29 mouse cellular contexts compared by ENCODE assay signal in the genomic region with DNA sequence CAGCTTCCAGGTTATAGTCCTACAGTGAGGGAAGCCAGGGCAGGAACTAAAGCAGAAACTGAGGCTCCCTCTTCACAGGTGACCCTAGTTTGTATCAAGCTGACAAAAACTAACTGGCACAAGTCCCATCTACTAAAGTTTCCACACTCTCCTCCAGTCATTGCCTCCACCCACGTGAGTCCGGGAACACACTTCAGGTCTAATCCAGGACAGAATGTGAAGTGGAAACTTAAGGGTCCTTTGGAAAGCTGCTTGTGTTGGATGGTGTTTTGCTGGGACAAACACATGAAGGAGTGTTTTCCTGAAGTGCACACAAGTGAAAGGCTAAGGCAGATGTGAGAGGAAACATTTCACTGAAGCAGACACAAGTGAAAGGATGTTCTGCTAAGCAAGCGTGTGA. TPM values are rescaled to one million over a fixed set of nuclear protein-coding genes. Genes with fewer than 3 reads are reported as not detected.
DNase-seq lines count a peak whose midpoint lies in the region; ATAC-seq and TF ChIP-seq lines count a peak whose summit lies in the region.
"Had no signal": no experiment of that assay in that cellular context is flagged by ENCODE, and none has a peak within 500 bp of the region (broad histone marks: within the 10 kb centered on the region; RNA-seq: fewer than 3 reads in every experiment).

No protein-coding gene starts in this region.

- no peak overlapping the region for H3K4me2 ChIP-seq in lung, embryonic 16.5 days (ENCODE audit: low read depth, low read length)
- H3K4me2 ChIP-seq in midbrain, postnatal 0 days (ENCODE audit: low read depth, low read length, poor library complexity, severe bottlenecking) = no peak overlapping the region
- H3K4me2 ChIP-seq in liver, postnatal 0 days (ENCODE audit: low read depth, low read length) = no peak overlapping the region
- H3K4me2 ChIP-seq: embryonic facial prominence, embryonic 12.5 days; embryonic facial prominence, embryonic 15.5 days; heart, embryonic 12.5 days; heart, embryonic 15.5 days; hindbrain, embryonic 14.5 days had no signal

- WGBS in lung, embryonic 16.5 days = 63% methylated on average over 3 of the region's 3 CpGs
- WGBS in midbrain, postnatal 0 days = 94% methylated on average over 3 of the region's 3 CpGs
- 65% methylated on average over 3 of the region's 3 CpGs for WGBS in liver, postnatal 0 days (ENCODE audit: insufficient replicate concordance)

- DNase-seq in lung, adult 18-20 months = peak; percentile 68 to 85
- peak; percentile 47 for DNase-seq in lung, postnatal 14 days
- DNase-seq in lung, postnatal 4 days = peak; percentile 50 to 64
- DNase-seq in cerebellum, postnatal 36 days = no peak
- no peak for DNase-seq in midbrain, postnatal 0 days (ENCODE audit: low spot score)
- DNase-seq in liver, postnatal 0 days = no peak
- DNase-seq: adrenal gland, postnatal 10 days; adrenal gland, postnatal 36 days; B cell, adult 2 months; cerebellum, adult 18-20 months; cerebellum, adult 9-10 months; cerebellum, postnatal 14 days; gastrocnemius, postnatal 10 days; gastrocnemius, postnatal 36 days; heart, postnatal 10 days; heart, postnatal 36 days had no signal

- H3K4me3 ChIP-seq in lung, embryonic 16.5 days (ENCODE audit: low read length) = no peak overlapping the region
- no peak overlapping the region for H3K4me3 ChIP-seq in midbrain, postnatal 0 days (ENCODE audit: low read depth, low read length)
- H3K4me3 ChIP-seq in liver, postnatal 0 days (ENCODE audit: low read depth, low read length) = no peak overlapping the region
- H3K4me3 ChIP-seq: embryonic facial prominence, embryonic 12.5 days; embryonic facial prominence, embryonic 15.5 days; heart, embryonic 12.5 days; heart, embryonic 15.5 days had no signal

- no peak for TF ChIP-seq EP300 in liver, postnatal 0 days (IDR thresholded peaks at IDR 0.05; ENCODE audit: low read depth)

- peaks cover 2% of the 10 kb centered on the region; the same call in 1 of the 2 replicates for H3K27me3 ChIP-seq in lung, embryonic 16.5 days (ENCODE audit: control insufficient read depth, insufficient read depth, low read depth, low read length)
- H3K27me3 ChIP-seq in midbrain, postnatal 0 days (ENCODE audit: insufficient read depth, low read length) = no peaks in the 10 kb centered on the region
- no peaks in the 10 kb centered on the region for H3K27me3 ChIP-seq in liver, postnatal 0 days (ENCODE audit: insufficient read depth, low read length)
- H3K27me3 ChIP-seq: CH12.LX; embryonic facial prominence, embryonic 12.5 days; embryonic facial prominence, embryonic 15.5 days; heart, embryonic 12.5 days had no signal

- no peaks in the 10 kb centered on the region for H3K36me3 ChIP-seq in lung, embryonic 16.5 days (ENCODE audit: control insufficient read depth, insufficient read depth, low read length)
- no peaks in the 10 kb centered on the region for H3K36me3 ChIP-seq in midbrain, postnatal 0 days (ENCODE audit: insufficient read depth, low read length)
- no peaks in the 10 kb centered on the region for H3K36me3 ChIP-seq in liver, postnatal 0 days (replicated peaks; ENCODE audit: insufficient read depth, low read length)
- H3K36me3 ChIP-seq: embryonic facial prominence, embryonic 12.5 days; embryonic facial prominence, embryonic 15.5 days; G1E; heart, embryonic 12.5 days; heart, embryonic 15.5 days had no signal

- H3K9me3 ChIP-seq in lung, embryonic 16.5 days (ENCODE audit: control insufficient read depth, low read length) = no peaks in the 10 kb centered on the region
- no peaks in the 10 kb centered on the region for H3K9me3 ChIP-seq in midbrain, postnatal 0 days (ENCODE audit: low read length)
- no peaks in the 10 kb centered on the region for H3K9me3 ChIP-seq in liver, postnatal 0 days (ENCODE audit: low read length)
- H3K9me3 ChIP-seq: embryonic facial prominence, embryonic 12.5 days; embryonic facial prominence, embryonic 15.5 days; G1E; heart, embryonic 12.5 days; heart, embryonic 15.5 days had no signal

- no peak overlapping the region for H3K9ac ChIP-seq in lung, embryonic 16.5 days (ENCODE audit: low read length)
- H3K9ac ChIP-seq in midbrain, postnatal 0 days (replicated peaks; ENCODE audit: low read length, poor library complexity, severe bottlenecking) = no peak overlapping the region
- no peak overlapping the region for H3K9ac ChIP-seq in liver, postnatal 0 days (replicated peaks)
- H3K9ac ChIP-seq: embryonic facial prominence, embryonic 12.5 days; embryonic facial prominence, embryonic 15.5 days; heart, embryonic 12.5 days; heart, embryonic 15.5 days; hindbrain, embryonic 14.5 days had no signal

- H3K27ac ChIP-seq in lung, embryonic 16.5 days (ENCODE audit: low read length) = no peak overlapping the region
- no peak overlapping the region for H3K27ac ChIP-seq in midbrain, postnatal 0 days (ENCODE audit: low read depth, low read length)
- no peak overlapping the region for H3K27ac ChIP-seq in liver, postnatal 0 days (ENCODE audit: low read depth)
- H3K27ac ChIP-seq: embryonic facial prominence, embryonic 12.5 days; embryonic facial prominence, embryonic 15.5 days; heart, embryonic 15.5 days; hindbrain, embryonic 14.5 days; hindbrain, postnatal 0 days had no signal

- no peak for TF ChIP-seq CTCF in midbrain, postnatal 0 days (IDR thresholded peaks at IDR 0.05)
- no peak for TF ChIP-seq CTCF in liver, postnatal 0 days (IDR thresholded peaks at IDR 0.05; ENCODE audit: low read depth)

- no peaks in the 10 kb centered on the region for H3K4me1 ChIP-seq in lung, embryonic 16.5 days (replicated peaks; ENCODE audit: control insufficient read depth, insufficient read depth, low read length)
- H3K4me1 ChIP-seq in midbrain, postnatal 0 days (ENCODE audit: insufficient read depth, low read length) = no peaks in the 10 kb centered on the region
- no peaks in the 10 kb centered on the region for H3K4me1 ChIP-seq in liver, postnatal 0 days (ENCODE audit: insufficient read depth)
- H3K4me1 ChIP-seq: embryonic facial prominence, embryonic 12.5 days; embryonic facial prominence, embryonic 15.5 days; heart, embryonic 12.5 days; heart, embryonic 15.5 days had no signal

- peak; percentile 60 for ATAC-seq in lung, embryonic 16.5 days (ENCODE audit: low read depth)
- no peak for ATAC-seq in midbrain, postnatal 0 days (ENCODE audit: low FRiP score)
- no peak for ATAC-seq in liver, postnatal 0 days
- ATAC-seq: forebrain, embryonic 14.5 days; hindbrain, postnatal 0 days; Patski had no signal

RNA-seq across cellular contexts. Expression of a gene that starts 17.7 kb away (rescaled TPM):
- 0.95 and 1.1 TPM in 2 replicates for polyA plus RNA-seq in lung, embryonic 16.5 days (2015; fragmentation: Nextera tagmentation; extraction: Ambion mirVana)
- 2.8 and 3.3 TPM in 2 replicates for total RNA-seq in midbrain, postnatal 0 days (2014; rRNA removed)
- 1.7 and 1.9 TPM in 2 replicates for polyA plus RNA-seq in midbrain, postnatal 0 days (2015; fragmentation: Nextera tagmentation; extraction: Ambion mirVana)
- polyA plus RNA-seq in liver, postnatal 0 days (2015; fragmentation: Nextera tagmentation; extraction: Ambion mirVana) = 0.09 and 0.14 TPM in 2 replicates
- total RNA-seq: common myeloid progenitor, adult 5-6 weeks; gastrocnemius, postnatal 10 days; gastrocnemius, postnatal 36 days; granulocyte monocyte progenitor cell, adult 5-6 weeks; heart, postnatal 10 days had no signal
- polyA plus RNA-seq: G1E had no signal

Comparison
In these comparisons a context has a peak if more than half of its experiments do, and no peak if none do; other contexts are left out.
1. DNase-seq: peak in lung, adult 18-20 months (2 of 2), lung, postnatal 14 days (single experiment) and lung, postnatal 4 days (2 of 2); none in cerebellum, postnatal 36 days (0 of 2), midbrain, postnatal 0 days (single experiment) and liver, postnatal 0 days (single experiment).